Mouse (Mus musculus) embryonic facial prominence, embryonic 13.5 days (tissue): ENCODE measurements around the gene Csnk1g1. TPM values are rescaled to one million over a fixed set of nuclear protein-coding genes. Genes with fewer than 3 reads are reported as not detected.
A peak's percentile ranks its signal among the peaks of the same experiment; 100 is the strongest.

Experiments used
- ATAC-seq: fragments of 200-750 bp; cut with Nextera tagmentation; 2 replicates; pipeline ENCODE4 v1.8.0; 2017; ENCODE audit warnings: low read depth; ENCODE audit not compliant: insufficient number of reproducible peaks, insufficient read depth, low FRiP score, low TSS enrichment
- H3K27ac ChIP-seq: fragments of 300-500 bp; sonication (generic); 2 replicates; pipeline ENCODE4 v1.5.1; 2015; ENCODE audit warnings: moderate library complexity, mild to moderate bottlenecking, inconsistent platforms
- H3K27me3 ChIP-seq: fragments of 300-500 bp; sonication (generic); 2 replicates; pipeline ENCODE4 v1.6.1; 2015; ENCODE audit warnings: mild to moderate bottlenecking, inconsistent platforms
- H3K36me3 ChIP-seq: fragments of 300-500 bp; sonication (generic); 2 replicates; pipeline ENCODE4 v1.6.1; 2015; ENCODE audit warnings: mild to moderate bottlenecking, inconsistent platforms
- H3K4me1 ChIP-seq: fragments of 300-500 bp; sonication (generic); 2 replicates; pipeline ENCODE4 v1.6.1; 2015; ENCODE audit warnings: inconsistent platforms
- H3K4me2 ChIP-seq: fragments of 300-500 bp; sonication (generic); 2 replicates; pipeline ENCODE4 v1.6.1; 2015; ENCODE audit warnings: moderate library complexity, mild to moderate bottlenecking, inconsistent platforms
- H3K4me3 ChIP-seq: fragments of 300-500 bp; sonication (generic); 2 replicates; pipeline ENCODE4 v1.5.1; 2015; ENCODE audit warnings: mild to moderate bottlenecking, inconsistent platforms
- H3K9ac ChIP-seq: fragments of 300-500 bp; sonication (generic); 2 replicates; pipeline ENCODE4 v1.6.1; 2015; ENCODE audit warnings: mild to moderate bottlenecking, inconsistent platforms
- H3K9me3 ChIP-seq: fragments of 300-500 bp; sonication (generic); 2 replicates; pipeline ENCODE4 v1.6.1; 2016; ENCODE audit warnings: inconsistent platforms
- WGBS: fragments of 180-500 bp; shearing (Covaris S2); methylation state at CpG from one replicate; pipeline ENCODE4 v1.1.7; 2015; ENCODE audit warnings: mixed read lengths; 5-methylcytosine and 5-hydroxymethylcytosine counted together
- polyA plus RNA-seq: library from polyadenylated mRNA; unstranded; fragments of >200 nt; fragmentation: Nextera tagmentation; extraction: Ambion mirVana; gene quantifications from 2 replicates; pipeline ENCODE4 v1.2.1, GENCODE M21; 2015

The Csnk1g1 gene
- polyA plus RNA-seq, 1 experiment from 2014 or later = 22.8 TPM

GRCm38 (mm10) chr9:66053620-66054019 lies 144.9 kb downstream of the Csnk1g1 start:
- no peak overlapping the region for H3K9ac ChIP-seq
- H3K9me3 ChIP-seq = no peaks in the 10 kb centered on the region
- no peak overlapping the region for H3K4me3 ChIP-seq
- ATAC-seq = no peak
- H3K27ac ChIP-seq = no peak overlapping the region
- 33% methylated on average over 1 of the region's 1 CpGs for WGBS
- H3K36me3 ChIP-seq = no peaks in the 10 kb centered on the region
- H3K4me2 ChIP-seq = no peak overlapping the region
- H3K27me3 ChIP-seq = no peaks in the 10 kb centered on the region
- H3K4me1 ChIP-seq = no peaks in the 10 kb centered on the region; the same call in 1 of the 2 replicates

GRCm38 (mm10) chr9:66059583-66060307 lies 151.0 kb downstream of the Csnk1g1 start, which contains the start of gene Ppib:
Gene Ppib, plus strand, starts transcription at chr9:66060222.
- Histone ChIP-seq H3K36me3 (peaks cover 23% of the 10 kb centered on the region), H3K4me3 (peak within 1 kb of the TSS; percentile 89), H3K9me3 (no peaks in the 10 kb centered on the region), H3K9ac (peak within 1 kb of the TSS; percentile 91), H3K4me1 (peaks cover 21% of the 10 kb centered on the region), H3K4me2 (peak within 1 kb of the TSS; percentile 75), H3K27ac (peak within 1 kb of the TSS; percentile 78), H3K27me3 (no peaks in the 10 kb centered on the region)
- peak; percentile 95 for ATAC-seq
- 2% methylated on average over 51 of the region's 51 CpGs for WGBS

- ATAC-seq = peak; percentile 58
- WGBS = 0% methylated on average over 20 of the region's 20 CpGs
- peak overlapping the region; percentile 78 for H3K27ac ChIP-seq
Measured at GRCm38 (mm10) chr9:66060308-66060647, 151.6 kb downstream of the Csnk1g1 start.

GRCm38 (mm10) chr9:66060986-66061385 lies 152.3 kb downstream of the Csnk1g1 start:
- peak overlapping the region; percentile 91 for H3K9ac ChIP-seq
- H3K27me3 ChIP-seq = no peaks in the 10 kb centered on the region
- ATAC-seq = no peak
- no peaks in the 10 kb centered on the region for H3K9me3 ChIP-seq
- peak overlapping the region; percentile 89 for H3K4me3 ChIP-seq
- H3K36me3 ChIP-seq = peaks cover 34% of the 10 kb centered on the region
- H3K4me2 ChIP-seq = peak overlapping the region; percentile 75
- no peak overlapping the region for H3K27ac ChIP-seq
- peaks cover 21% of the 10 kb centered on the region for H3K4me1 ChIP-seq
- 27% methylated on average over 4 of the region's 4 CpGs for WGBS

More at GRCm38 (mm10) chr9:66060308-66060647, 151.6 kb downstream of the Csnk1g1 start:
- H3K9me3 ChIP-seq = no peaks in the 10 kb centered on the region
- peak overlapping the region; percentile 89 for H3K4me3 ChIP-seq
- H3K9ac ChIP-seq = peak overlapping the region; percentile 91
- H3K4me1 ChIP-seq = peaks cover 21% of the 10 kb centered on the region
- H3K4me2 ChIP-seq = peak overlapping the region; percentile 75
- peaks cover 27% of the 10 kb centered on the region for H3K36me3 ChIP-seq
- no peaks in the 10 kb centered on the region for H3K27me3 ChIP-seq

- no peak for ATAC-seq
- Histone ChIP-seq H3K9me3 (no peaks in the 10 kb centered on the region), H3K4me1 (peaks cover 21% of the 10 kb centered on the region), H3K27me3 (peaks cover 2% of the 10 kb centered on the region; the same call in 1 of the 2 replicates), H3K4me2 (peak overlapping the region; percentile 75), H3K36me3 (peaks cover 41% of the 10 kb centered on the region), H3K9ac (peak overlapping the region; percentile 91; the same call in 1 of the 2 replicates), H3K27ac (no peak overlapping the region), H3K4me3 (peak overlapping the region; percentile 89)
- WGBS = 91% methylated on average over 3 of the region's 3 CpGs
Measured at GRCm38 (mm10) chr9:66061656-66062055, 152.9 kb downstream of the Csnk1g1 start.

- 93% methylated on average over 3 of the region's 3 CpGs for WGBS
- H3K4me2 ChIP-seq = no peak overlapping the region
- no peak overlapping the region for H3K9ac ChIP-seq
- H3K27ac ChIP-seq = no peak overlapping the region
- peaks cover 21% of the 10 kb centered on the region for H3K4me1 ChIP-seq
- H3K9me3 ChIP-seq = no peaks in the 10 kb centered on the region
- H3K27me3 ChIP-seq = peaks cover 20% of the 10 kb centered on the region
- no peak overlapping the region for H3K4me3 ChIP-seq
- no peak for ATAC-seq
- peaks cover 50% of the 10 kb centered on the region for H3K36me3 ChIP-seq
Measured at GRCm38 (mm10) chr9:66063446-66063845, 154.7 kb downstream of the Csnk1g1 start.

GRCm38 (mm10) chr9:66064316-66064715 lies 155.6 kb downstream of the Csnk1g1 start:
- Histone ChIP-seq H3K9me3 (no peaks in the 10 kb centered on the region), H3K9ac (no peak overlapping the region), H3K27ac (no peak overlapping the region), H3K27me3 (peaks cover 28% of the 10 kb centered on the region), H3K36me3 (peaks cover 50% of the 10 kb centered on the region), H3K4me1 (peaks cover 26% of the 10 kb centered on the region), H3K4me3 (no peak overlapping the region), H3K4me2 (no peak overlapping the region)
- WGBS = 93% methylated on average over 11 of the region's 11 CpGs
- ATAC-seq = no peak

- Histone ChIP-seq H3K4me1 (peaks cover 18% of the 10 kb centered on the region), H3K9ac (no peak overlapping the region), H3K4me3 (no peak overlapping the region), H3K27ac (no peak overlapping the region), H3K27me3 (peaks cover 39% of the 10 kb centered on the region), H3K9me3 (no peaks in the 10 kb centered on the region), H3K36me3 (peaks cover 50% of the 10 kb centered on the region), H3K4me2 (no peak overlapping the region)
- no peak for ATAC-seq
- 87% methylated on average over 3 of the region's 3 CpGs for WGBS
Measured at GRCm38 (mm10) chr9:66066791-66067190, 158.1 kb downstream of the Csnk1g1 start.

GRCm38 (mm10) chr9:66067542-66067941 lies 158.8 kb downstream of the Csnk1g1 start:
- Histone ChIP-seq H3K36me3 (peaks cover 47% of the 10 kb centered on the region), H3K9me3 (no peaks in the 10 kb centered on the region), H3K27me3 (peaks cover 39% of the 10 kb centered on the region), H3K9ac (no peak overlapping the region), H3K27ac (no peak overlapping the region), H3K4me3 (no peak overlapping the region), H3K4me2 (no peak overlapping the region), H3K4me1 (peaks cover 18% of the 10 kb centered on the region)
- no peak for ATAC-seq
- WGBS = 23% methylated on average over 5 of the region's 5 CpGs

- Histone ChIP-seq H3K36me3 (peaks cover 42% of the 10 kb centered on the region), H3K27me3 (peaks cover 39% of the 10 kb centered on the region), H3K27ac (no peak overlapping the region), H3K4me3 (no peak overlapping the region), H3K4me1 (peaks cover 14% of the 10 kb centered on the region), H3K9me3 (no peaks in the 10 kb centered on the region), H3K9ac (no peak overlapping the region), H3K4me2 (no peak overlapping the region)
- ATAC-seq = no peak
- 50% methylated on average over 4 of the region's 4 CpGs for WGBS
Measured at GRCm38 (mm10) chr9:66068056-66068455, 159.3 kb downstream of the Csnk1g1 start.

- Histone ChIP-seq H3K4me1 (peaks cover 14% of the 10 kb centered on the region), H3K36me3 (peaks cover 32% of the 10 kb centered on the region), H3K9ac (peak overlapping the region; percentile 72), H3K4me2 (peak overlapping the region; percentile 93), H3K27me3 (peaks cover 39% of the 10 kb centered on the region), H3K9me3 (no peaks in the 10 kb centered on the region), H3K4me3 (peak overlapping the region; percentile 52), H3K27ac (no peak overlapping the region)
- WGBS = 1% methylated on average over 30 of the region's 30 CpGs
- no peak for ATAC-seq
Measured at GRCm38 (mm10) chr9:66068971-66069391, 160.3 kb downstream of the Csnk1g1 start.

- peak; percentile 35; the same call in 1 of the 2 replicates for ATAC-seq
- Histone ChIP-seq H3K4me3 (peak within 1 kb of the TSS; percentile 52), H3K27me3 (peaks cover 39% of the 10 kb centered on the region), H3K4me1 (peaks cover 14% of the 10 kb centered on the region), H3K36me3 (peaks cover 27% of the 10 kb centered on the region), H3K9ac (peak within 1 kb of the TSS; percentile 72), H3K4me2 (peak within 1 kb of the TSS; percentile 93), H3K9me3 (no peaks in the 10 kb centered on the region), H3K27ac (no peak within 1 kb of the TSS)
- under 1% methylated on average over 22 of the region's 22 CpGs for WGBS
Measured at GRCm38 (mm10) chr9:66069583-66069982, 160.9 kb downstream of the Csnk1g1 start, which contains the start of gene Snx22. Gene Snx22, minus strand, starts transcription at chr9:66069719.
